Mouse (Mus musculus): Measurements from ENCODE around the gene Car14.

DNA sequence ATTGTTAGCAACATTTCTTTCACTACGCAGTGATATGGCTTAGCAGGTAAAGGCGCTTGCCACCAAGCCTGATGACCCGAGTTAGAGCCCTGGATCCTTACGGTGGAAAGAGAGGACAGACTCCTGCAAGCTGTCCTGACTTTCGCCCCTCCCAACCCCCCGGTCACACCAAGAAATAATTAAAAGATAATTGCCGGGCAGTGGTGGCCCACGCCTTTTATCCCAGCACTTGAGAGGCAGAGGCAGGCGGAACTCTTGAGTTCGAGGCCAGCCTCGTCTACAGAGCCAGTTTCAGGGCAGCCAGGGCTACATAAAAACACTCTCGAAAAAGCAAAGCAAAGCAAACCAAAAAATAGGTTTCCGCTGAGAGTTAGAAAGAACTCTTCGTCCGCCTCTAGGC lies 33.5 kb downstream of the Car14 start:
- TF ChIP-seq POLR2A (IDR thresholded peaks at IDR 0.05; ENCODE audit: low read depth, low read length), result no peak
- TF ChIP-seq CTCF (IDR thresholded peaks at IDR 0.05; ENCODE audit: extremely low read depth, insufficient read length, insufficient replicate concordance, low read depth, low read length), result no peak

All from small intestine, adult 2 months (tissue).